7 mouse cellular contexts compared by ENCODE assay signal in the genomic region with DNA sequence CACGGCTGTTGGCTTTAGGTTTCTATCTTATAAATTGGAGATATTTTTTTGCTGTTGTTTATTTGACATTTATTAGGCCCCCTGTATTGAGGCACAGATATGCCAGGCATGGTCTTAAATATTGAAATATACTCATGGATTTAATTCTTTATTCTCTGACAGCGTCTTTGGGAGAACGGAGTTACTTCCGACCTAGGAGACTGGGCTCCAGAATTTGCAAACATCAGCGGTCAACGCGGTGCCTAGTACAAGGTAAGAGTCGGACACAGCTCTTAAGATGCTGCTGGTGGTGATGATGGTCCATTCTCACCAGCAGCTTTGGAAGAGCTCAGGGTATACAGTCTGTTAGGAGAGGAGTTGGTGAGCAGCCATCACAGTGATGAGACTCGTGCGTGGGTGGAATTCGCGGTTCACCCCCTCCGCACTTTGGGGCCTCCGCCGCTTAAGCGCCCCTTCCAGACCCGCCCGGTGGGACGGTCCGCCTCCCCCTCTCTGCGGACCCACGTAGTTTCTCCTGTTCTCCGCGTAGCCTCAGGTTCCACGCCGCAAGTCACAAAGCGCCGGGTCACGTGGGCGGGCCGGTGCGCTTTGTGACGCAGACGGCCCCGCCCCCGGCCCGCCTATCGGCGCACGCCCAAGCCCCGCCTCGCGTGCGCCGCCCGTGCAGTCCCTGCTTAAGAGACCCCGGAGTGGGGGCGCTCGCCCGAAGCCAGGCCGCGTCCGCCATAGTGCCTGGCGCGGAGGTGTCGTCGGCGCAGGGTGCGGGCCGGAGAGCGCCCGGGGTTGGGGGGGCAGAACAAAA. TPM values are rescaled to one million over a fixed set of nuclear protein-coding genes. Genes with fewer than 3 reads are reported as not detected.
DNase-seq lines count a peak whose midpoint lies in the region; ATAC-seq lines count a peak whose summit lies in the region.

No protein-coding gene starts in this region.

- DNase-seq in adrenal gland, adult 8-10 months = peak; percentile 83
- DNase-seq in embryo, embryonic 9.5 days (ENCODE audit: extremely low spot score) = peak; percentile 93
- DNase-seq in kidney, adult 11 months = peak; percentile 88
- DNase-seq in limb, embryonic 10.5 days (ENCODE audit: low spot score) = peak; percentile 96
- DNase-seq in spleen, adult 12 weeks (ENCODE audit: low spot score) = peak; percentile 89

- no peaks in the 10 kb centered on the region for H3K27me3 ChIP-seq in limb, embryonic 10.5 days (ENCODE audit: low read depth, poor library complexity, severe bottlenecking)
- H3K27me3 ChIP-seq in midbrain, embryonic 13.5 days = no peaks in the 10 kb centered on the region

- peak overlapping the region; percentile 100 for H3K4me3 ChIP-seq in limb, embryonic 10.5 days
- peak overlapping the region; percentile 99 for H3K4me3 ChIP-seq in midbrain, embryonic 13.5 days (replicated peaks)

- 1% methylated on average over 62 of the region's 62 CpGs for WGBS in limb, embryonic 10.5 days
- 1% methylated on average over 62 of the region's 62 CpGs for WGBS in midbrain, embryonic 13.5 days

- H3K27ac ChIP-seq in limb, embryonic 10.5 days = peak overlapping the region; percentile 99
- H3K27ac ChIP-seq in midbrain, embryonic 13.5 days = peak overlapping the region; percentile 90

- peak overlapping the region; percentile 97 for H3K9ac ChIP-seq in midbrain, embryonic 13.5 days (replicated peaks)

- H3K4me1 ChIP-seq in limb, embryonic 10.5 days = peaks cover 22% of the 10 kb centered on the region
- peaks cover 38% of the 10 kb centered on the region for H3K4me1 ChIP-seq in midbrain, embryonic 13.5 days (replicated peaks)

- H3K9me3 ChIP-seq in limb, embryonic 10.5 days (replicated peaks) = no peaks in the 10 kb centered on the region
- no peaks in the 10 kb centered on the region for H3K9me3 ChIP-seq in midbrain, embryonic 13.5 days

- H3K36me3 ChIP-seq in limb, embryonic 10.5 days = peaks cover 29% of the 10 kb centered on the region
- peaks cover 12% of the 10 kb centered on the region; the same call in 1 of the 2 replicates for H3K36me3 ChIP-seq in midbrain, embryonic 13.5 days

- H3K4me2 ChIP-seq in midbrain, embryonic 13.5 days (replicated peaks) = peak overlapping the region; percentile 97

- ATAC-seq in granulocyte monocyte progenitor cell, adult 5-6 weeks (replicated peaks; ENCODE audit: poor library complexity, severe bottlenecking) = peak; percentile 86
- peak; percentile 98 for ATAC-seq in midbrain, embryonic 13.5 days

RNA-seq across cellular contexts. Expression of a gene that starts 3.9 kb away (rescaled TPM):
- 10 to 100 TPM; 51.6 to 74.1 (median 63.1) TPM for total RNA-seq in adrenal gland, adult 8-10 months (2022)
- 89.0 and 129 TPM in 2 replicates for total RNA-seq in granulocyte monocyte progenitor cell, adult 5-6 weeks (2014; fragmentation: Nextera tagmentation)
- total RNA-seq in granulocyte monocyte progenitor cell, adult 5-6 weeks (2017) = 61.3 and 66.8 TPM in 2 replicates
- polyA plus RNA-seq in limb, embryonic 10.5 days (2016; fragmentation: Nextera tagmentation; extraction: Ambion mirVana) = 27.5 and 28.9 TPM in 2 replicates
- 31.3 and 34.1 TPM in 2 replicates for polyA plus RNA-seq in midbrain, embryonic 13.5 days (2015; fragmentation: Nextera tagmentation; extraction: Ambion mirVana)

Comparison
In these comparisons a context has a peak if more than half of its experiments do, and no peak if none do; other contexts are left out.
1. Peak in every context shown above with its lines: DNase-seq, ATAC-seq, H3K4me3 ChIP-seq and H3K27ac ChIP-seq.